In genomic region chr5:32302991-32303921, GRCm38 (mm10) we compare ENCODE assay signal across 8 mouse cellular contexts.
DNase-seq lines count a peak whose midpoint lies in the region; ATAC-seq and TF ChIP-seq lines count a peak whose summit lies in the region.

No protein-coding gene starts in this region.

- H3K36me3 ChIP-seq in megakaryocyte, embryonic 14.5 days (replicated peaks; ENCODE audit: low read length): no peaks in the 10 kb centered on the region
- no peaks in the 10 kb centered on the region for H3K36me3 ChIP-seq in embryonic facial prominence, embryonic 13.5 days
- H3K36me3 ChIP-seq in heart, postnatal 0 days (replicated peaks; ENCODE audit: control insufficient read depth, insufficient read depth, low read length): no peaks in the 10 kb centered on the region
- H3K36me3 ChIP-seq in liver, embryonic 14.5 days (replicated peaks; ENCODE audit: control insufficient read depth, insufficient read depth, low read depth): no peaks in the 10 kb centered on the region
- no peaks in the 10 kb centered on the region for H3K36me3 ChIP-seq in neural tube, embryonic 14.5 days (ENCODE audit: control insufficient read depth, insufficient read depth, low read length)

- H3K27ac ChIP-seq in embryonic facial prominence, embryonic 13.5 days: no peak overlapping the region
- no peak overlapping the region for H3K27ac ChIP-seq in heart, postnatal 0 days (ENCODE audit: low read depth)
- H3K27ac ChIP-seq in liver, embryonic 14.5 days: no peak overlapping the region
- no peak overlapping the region for H3K27ac ChIP-seq in neural tube, embryonic 14.5 days (ENCODE audit: low read depth, low read length)

- no peak for TF ChIP-seq EP300 in heart, postnatal 0 days (IDR thresholded peaks at IDR 0.05; ENCODE audit: low read depth)
- no peak for TF ChIP-seq EP300 in liver, embryonic 14.5 days (IDR thresholded peaks at IDR 0.05; ENCODE audit: low read depth)

- H3K27me3 ChIP-seq in megakaryocyte, embryonic 14.5 days (replicated peaks): peaks cover 27% of the 10 kb centered on the region
- H3K27me3 ChIP-seq in embryonic facial prominence, embryonic 13.5 days: no peaks in the 10 kb centered on the region
- no peaks in the 10 kb centered on the region for H3K27me3 ChIP-seq in heart, postnatal 0 days (ENCODE audit: control insufficient read depth, insufficient read depth, low read length)
- H3K27me3 ChIP-seq in liver, embryonic 14.5 days (ENCODE audit: control insufficient read depth, insufficient read depth, low read length): no peaks in the 10 kb centered on the region; the same call in 1 of the 2 replicates
- H3K27me3 ChIP-seq in neural tube, embryonic 14.5 days (ENCODE audit: control insufficient read depth, insufficient read depth, low read length): no peaks in the 10 kb centered on the region

- WGBS in embryonic facial prominence, embryonic 13.5 days: 8% methylated on average over 23 of the region's 23 CpGs
- whole genome bisulfite sequencing in heart, postnatal 0 days: 11% methylated on average over 23 of the region's 23 CpGs
- 10% methylated on average over 23 of the region's 23 CpGs for WGBS in liver, embryonic 14.5 days (ENCODE audit: insufficient replicate concordance)
- WGBS in neural tube, embryonic 14.5 days: 9% methylated on average over 23 of the region's 23 CpGs

- DNase-seq in heart, postnatal 0 days (ENCODE audit: low spot score): peak; percentile 61
- DNase-seq in kidney, postnatal 36 days: peak; percentile 31 to 73
- DNase-seq in liver, embryonic 14.5 days (ENCODE audit: low read depth in 3 of 3, low spot score in 3 of 3): no peak
- DNase-seq in thymus, postnatal 14 days: peak; percentile 67

- peak overlapping the region; percentile 61 for H3K9ac ChIP-seq in embryonic facial prominence, embryonic 13.5 days
- no peak overlapping the region for H3K9ac ChIP-seq in heart, postnatal 0 days (replicated peaks; ENCODE audit: low read depth, low read length)
- H3K9ac ChIP-seq in liver, embryonic 14.5 days (replicated peaks): no peak overlapping the region
- 0 out of 2 replicates have a peak overlapping the region, but pooled peaks have one; percentile 12 for H3K9ac ChIP-seq in neural tube, embryonic 14.5 days (replicated peaks; ENCODE audit: low read depth, low read length)

- H3K9me3 ChIP-seq in megakaryocyte, embryonic 14.5 days: no peaks in the 10 kb centered on the region
- H3K9me3 ChIP-seq in embryonic facial prominence, embryonic 13.5 days: no peaks in the 10 kb centered on the region
- H3K9me3 ChIP-seq in heart, postnatal 0 days (replicated peaks; ENCODE audit: control insufficient read depth, low read length): no peaks in the 10 kb centered on the region
- no peaks in the 10 kb centered on the region for H3K9me3 ChIP-seq in liver, embryonic 14.5 days (ENCODE audit: control insufficient read depth, low read length)
- no peaks in the 10 kb centered on the region for H3K9me3 ChIP-seq in neural tube, embryonic 14.5 days (ENCODE audit: control insufficient read depth, low read length)

- peak; percentile 93 for TF ChIP-seq CTCF in heart, postnatal 0 days (IDR thresholded peaks at IDR 0.05; ENCODE audit: low read depth)
- peak; percentile 76 for TF ChIP-seq CTCF in liver, embryonic 14.5 days (IDR thresholded peaks at IDR 0.05; ENCODE audit: low read depth)

- H3K4me2 ChIP-seq in embryonic facial prominence, embryonic 13.5 days: peak overlapping the region; percentile 57
- H3K4me2 ChIP-seq in heart, postnatal 0 days (ENCODE audit: low read depth, low read length): peak overlapping the region; percentile 68
- peak overlapping the region; percentile 29; the same call in 1 of the 2 replicates for H3K4me2 ChIP-seq in liver, embryonic 14.5 days (ENCODE audit: low read depth)
- peak overlapping the region; percentile 46 for H3K4me2 ChIP-seq in neural tube, embryonic 14.5 days (ENCODE audit: low read depth, low read length)

- ATAC-seq in megakaryocyte, adult 5-6 weeks (ENCODE audit: poor library complexity, severe bottlenecking): no peak
- ATAC-seq in embryonic facial prominence, embryonic 13.5 days (ENCODE audit: insufficient number of reproducible peaks, insufficient read depth, low FRiP score, low TSS enrichment, low read depth): peak; percentile 89
- ATAC-seq in heart, postnatal 0 days (ENCODE audit: insufficient read depth, low read depth): peak; percentile 76; the same call in 1 of the 2 replicates
- ATAC-seq in liver, embryonic 14.5 days (ENCODE audit: insufficient read depth): no peak
- ATAC-seq in neural tube, embryonic 14.5 days (ENCODE audit: low read depth): peak; percentile 90; the same call in 1 of the 2 replicates

- peak overlapping the region; percentile 59 for H3K4me3 ChIP-seq in megakaryocyte, embryonic 14.5 days (replicated peaks)
- peak overlapping the region; percentile 33 for H3K4me3 ChIP-seq in embryonic facial prominence, embryonic 13.5 days
- peak overlapping the region; percentile 35 for H3K4me3 ChIP-seq in heart, postnatal 0 days (ENCODE audit: low read depth, low read length)
- H3K4me3 ChIP-seq in liver, embryonic 14.5 days (ENCODE audit: insufficient read depth in 1 of 2, low read depth in 2 of 2, low read length in 2 of 2): no peak overlapping the region
- H3K4me3 ChIP-seq in neural tube, embryonic 14.5 days (ENCODE audit: low read depth, low read length): 0 out of 2 replicates have a peak overlapping the region, but pooled peaks have one; percentile 3

- H3K4me1 ChIP-seq in megakaryocyte, embryonic 14.5 days: peaks cover 6% of the 10 kb centered on the region
- H3K4me1 ChIP-seq in embryonic facial prominence, embryonic 13.5 days: 0 out of 2 replicates have a peak, but pooled peaks cover 5% of the 10 kb centered on the region
- H3K4me1 ChIP-seq in heart, postnatal 0 days (ENCODE audit: control insufficient read depth, insufficient read depth): no peaks in the 10 kb centered on the region
- H3K4me1 ChIP-seq in liver, embryonic 14.5 days (replicated peaks; ENCODE audit: control insufficient read depth in 2 of 2, insufficient read depth in 2 of 2, low read length in 1 of 2): no peaks in the 10 kb centered on the region
- no peaks in the 10 kb centered on the region for H3K4me1 ChIP-seq in neural tube, embryonic 14.5 days (ENCODE audit: control insufficient read depth, insufficient read depth, low read length)

Comparison
In these comparisons a context has a peak if more than half of its experiments do, and no peak if none do; other contexts are left out.
1. H3K4me3 ChIP-seq: peak in megakaryocyte, embryonic 14.5 days (single experiment), embryonic facial prominence, embryonic 13.5 days (single experiment), heart, postnatal 0 days (single experiment) and neural tube, embryonic 14.5 days (single experiment); none in liver, embryonic 14.5 days (0 of 2).
2. ATAC-seq: peak in embryonic facial prominence, embryonic 13.5 days (single experiment), heart, postnatal 0 days (single experiment) and neural tube, embryonic 14.5 days (single experiment); none in megakaryocyte, adult 5-6 weeks (single experiment) and liver, embryonic 14.5 days (single experiment).
3. H3K9ac ChIP-seq: peak in embryonic facial prominence, embryonic 13.5 days (single experiment) and neural tube, embryonic 14.5 days (single experiment); none in heart, postnatal 0 days (single experiment) and liver, embryonic 14.5 days (single experiment).
4. DNase-seq: peak in heart, postnatal 0 days (single experiment), kidney, postnatal 36 days (2 of 2) and thymus, postnatal 14 days (single experiment); none in liver, embryonic 14.5 days (0 of 3).
5. Peak in every context shown above with its lines, with median percentiles within 50 percentile points of each other: H3K4me2 ChIP-seq.